8 mouse cellular contexts compared by ENCODE assay signal in the genomic region with DNA sequence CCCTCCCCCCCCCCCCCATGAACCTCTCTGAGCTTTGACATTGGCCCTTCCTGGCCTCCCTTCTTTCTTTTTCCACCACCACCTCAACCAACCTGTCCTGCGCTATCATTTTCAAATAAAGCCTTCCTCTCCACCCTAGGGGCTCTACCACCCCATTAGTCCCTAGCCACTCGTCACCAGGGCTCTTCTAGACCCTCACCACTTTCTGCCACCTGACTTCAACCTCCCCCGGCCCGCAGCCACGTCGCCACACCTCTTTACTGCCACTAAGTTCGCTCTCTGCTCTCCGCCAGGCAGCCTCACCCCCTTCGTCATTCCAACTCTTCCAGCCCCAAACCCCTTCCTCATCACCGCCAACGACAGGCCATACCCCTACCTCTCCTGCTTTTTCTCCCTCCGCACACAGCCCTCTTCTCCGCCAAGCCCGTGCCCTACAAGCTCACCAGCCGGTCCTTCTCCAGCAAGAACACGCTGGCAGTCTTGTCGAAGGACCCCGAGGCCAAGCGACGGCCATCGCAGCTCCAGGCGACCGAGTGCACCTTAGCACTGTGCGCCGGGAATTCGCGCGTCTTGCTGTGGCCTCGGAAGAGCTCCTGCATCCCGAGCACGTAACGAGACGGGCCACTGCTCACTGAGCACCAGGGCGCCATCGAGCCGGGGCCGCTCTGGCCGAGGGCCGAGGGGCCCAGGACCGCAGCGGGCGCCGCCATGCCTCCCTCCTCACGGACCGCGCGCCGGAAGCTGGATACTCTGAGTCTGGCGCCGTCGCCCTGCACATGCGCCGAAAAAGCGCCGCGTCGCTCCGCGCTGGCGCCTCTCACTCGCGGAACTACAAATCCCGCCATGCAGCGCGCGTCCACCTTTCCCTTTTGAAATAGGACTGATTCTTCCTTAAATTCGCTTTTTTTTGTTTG. TPM values are rescaled to one million over a fixed set of nuclear protein-coding genes. Genes with fewer than 3 reads are reported as not detected.
A peak's percentile ranks its signal among the peaks of the same experiment; 100 is the strongest.
DNase-seq lines count a peak whose midpoint lies in the region; ATAC-seq lines count a peak whose summit lies in the region.

A gene (minus strand): TSS at position 752 of the 914 bp plus-strand sequence.

- H3K27me3 ChIP-seq in forebrain, embryonic 11.5 days (ENCODE audit: control insufficient read depth, insufficient read depth, low read length) = no peaks in the 10 kb centered on the region
- H3K27me3 ChIP-seq in heart, embryonic 16.5 days (ENCODE audit: control insufficient read depth, insufficient read depth, low read length) = no peaks in the 10 kb centered on the region
- H3K27me3 ChIP-seq in liver, embryonic 15.5 days = no peaks in the 10 kb centered on the region
- no peaks in the 10 kb centered on the region for H3K27me3 ChIP-seq in neural tube, embryonic 12.5 days (replicated peaks)

- H3K4me1 ChIP-seq in forebrain, embryonic 11.5 days (replicated peaks; ENCODE audit: control insufficient read depth, insufficient read depth, low read length) = peaks cover 3% of the 10 kb centered on the region; the same call in 1 of the 2 replicates
- peaks cover 10% of the 10 kb centered on the region for H3K4me1 ChIP-seq in heart, embryonic 16.5 days (ENCODE audit: control insufficient read depth, insufficient read depth, low read length)
- H3K4me1 ChIP-seq in liver, embryonic 15.5 days (replicated peaks) = peaks cover 15% of the 10 kb centered on the region
- H3K4me1 ChIP-seq in neural tube, embryonic 12.5 days = peaks cover 10% of the 10 kb centered on the region

- 0% methylated on average over 67 of the region's 67 CpGs for WGBS in forebrain, embryonic 11.5 days
- under 1% methylated on average over 67 of the region's 67 CpGs for WGBS in heart, embryonic 16.5 days
- under 1% methylated on average over 67 of the region's 67 CpGs for WGBS in liver, embryonic 15.5 days (ENCODE audit: insufficient replicate concordance)
- WGBS in neural tube, embryonic 12.5 days = under 1% methylated on average over 67 of the region's 67 CpGs

- peaks cover 6% of the 10 kb centered on the region; the same call in 1 of the 2 replicates for H3K9me3 ChIP-seq in forebrain, embryonic 11.5 days (ENCODE audit: control insufficient read depth, low read length)
- H3K9me3 ChIP-seq in heart, embryonic 16.5 days (replicated peaks; ENCODE audit: control insufficient read depth, low read length) = peaks cover 11% of the 10 kb centered on the region
- H3K9me3 ChIP-seq in liver, embryonic 15.5 days (replicated peaks) = no peaks in the 10 kb centered on the region
- H3K9me3 ChIP-seq in neural tube, embryonic 12.5 days = peaks cover 12% of the 10 kb centered on the region; the same call in 1 of the 2 replicates

- H3K4me3 ChIP-seq in forebrain, embryonic 11.5 days (ENCODE audit: low read depth, low read length) = peak within 1 kb of the TSS; percentile 92
- H3K4me3 ChIP-seq in heart, embryonic 16.5 days (ENCODE audit: low read length) = peak within 1 kb of the TSS; percentile 86
- H3K4me3 ChIP-seq in liver, embryonic 15.5 days (replicated peaks) = peak within 1 kb of the TSS; percentile 94
- H3K4me3 ChIP-seq in neural tube, embryonic 12.5 days = peak within 1 kb of the TSS; percentile 80

- H3K27ac ChIP-seq in forebrain, embryonic 11.5 days (ENCODE audit: low read depth, low read length) = no peak within 1 kb of the TSS
- H3K27ac ChIP-seq in heart, embryonic 16.5 days (ENCODE audit: low read length) = peak within 1 kb of the TSS; percentile 43
- H3K27ac ChIP-seq in liver, embryonic 15.5 days (replicated peaks) = peak within 1 kb of the TSS; percentile 39
- H3K27ac ChIP-seq in neural tube, embryonic 12.5 days = no peak within 1 kb of the TSS

- ATAC-seq in forebrain, embryonic 11.5 days (replicated peaks; ENCODE audit: low FRiP score) = peak; percentile 97
- peak; percentile 97 for ATAC-seq in heart, embryonic 16.5 days (replicated peaks; ENCODE audit: extremely low read depth, insufficient read depth, low FRiP score)
- ATAC-seq in liver, embryonic 15.5 days (ENCODE audit: insufficient read depth) = peak; percentile 97
- peak; percentile 98 for ATAC-seq in neural tube, embryonic 12.5 days (ENCODE audit: low FRiP score, low read depth)

- DNase-seq in CD8-positive naive resting alpha-beta T cell, adult 2 months (ENCODE audit: low read depth in 2 of 2, low spot score in 2 of 2) = peak; percentile 69 to 79
- peak; percentile 89 for DNase-seq in c-Kit-positive CD71-negative TER-119-negative erythroid progenitor cells, embryonic 14.5 days (ENCODE audit: low read depth)
- peak; percentile 93 for DNase-seq in forebrain, embryonic 11.5 days (ENCODE audit: low spot score)
- peak; percentile 92 to 96 for DNase-seq in kidney, postnatal 36 days
- peak; percentile 84 for DNase-seq in telencephalon, adult 2 months (ENCODE audit: low read depth, low spot score)

- peak within 1 kb of the TSS; percentile 93 for H3K9ac ChIP-seq in forebrain, embryonic 11.5 days (ENCODE audit: low read length)
- H3K9ac ChIP-seq in heart, embryonic 16.5 days (ENCODE audit: low read length) = peak within 1 kb of the TSS; percentile 90
- peak within 1 kb of the TSS; percentile 81 for H3K9ac ChIP-seq in liver, embryonic 15.5 days
- H3K9ac ChIP-seq in neural tube, embryonic 12.5 days = peak within 1 kb of the TSS; percentile 75

- H3K4me2 ChIP-seq in forebrain, embryonic 11.5 days (ENCODE audit: low read depth, low read length, severe bottlenecking) = peak within 1 kb of the TSS; percentile 74
- H3K4me2 ChIP-seq in heart, embryonic 16.5 days (ENCODE audit: low read depth, low read length) = peak within 1 kb of the TSS; percentile 98
- peak within 1 kb of the TSS; percentile 93 for H3K4me2 ChIP-seq in liver, embryonic 15.5 days
- peak within 1 kb of the TSS; percentile 89 for H3K4me2 ChIP-seq in neural tube, embryonic 12.5 days (replicated peaks)

- H3K36me3 ChIP-seq in forebrain, embryonic 11.5 days (ENCODE audit: control insufficient read depth, insufficient read depth, low read length) = peaks cover 31% of the 10 kb centered on the region
- H3K36me3 ChIP-seq in heart, embryonic 16.5 days (ENCODE audit: control insufficient read depth, insufficient read depth) = peaks cover 39% of the 10 kb centered on the region
- H3K36me3 ChIP-seq in liver, embryonic 15.5 days (replicated peaks) = peaks cover 45% of the 10 kb centered on the region
- H3K36me3 ChIP-seq in neural tube, embryonic 12.5 days = peaks cover 40% of the 10 kb centered on the region

RNA-seq across cellular contexts. Expression of the gene that starts here (rescaled TPM):
- polyA plus RNA-seq in forebrain, embryonic 11.5 days (2014; fragmentation: Nextera tagmentation; extraction: Ambion mirVana) = 146 and 152 TPM in 2 replicates
- 71.0 and 85.4 TPM in 2 replicates for polyA plus RNA-seq in heart, embryonic 16.5 days (2015; fragmentation: Nextera tagmentation; extraction: Ambion mirVana)
- 40.5 and 42.5 TPM in 2 replicates for polyA plus RNA-seq in liver, embryonic 15.5 days (2015; fragmentation: Nextera tagmentation; extraction: Ambion mirVana)
- 119 and 136 TPM in 2 replicates for polyA plus RNA-seq in neural tube, embryonic 12.5 days (2016; fragmentation: Nextera tagmentation; extraction: Ambion mirVana)

Comparison
In these comparisons a context has a peak if more than half of its experiments do, and no peak if none do; other contexts are left out.
1. H3K27ac ChIP-seq: peak in heart, embryonic 16.5 days (single experiment) and liver, embryonic 15.5 days (single experiment); none in forebrain, embryonic 11.5 days (single experiment) and neural tube, embryonic 12.5 days (single experiment).
2. Peak in every context shown above with its lines, with median percentiles within 50 percentile points of each other: DNase-seq, ATAC-seq, H3K4me2 ChIP-seq, H3K4me3 ChIP-seq and H3K9ac ChIP-seq.